Mouse (Mus musculus) heart, embryonic 10.5 days (tissue): ENCODE results near the gene Spag9. TPM values are rescaled to one million over a fixed set of nuclear protein-coding genes. Genes with fewer than 3 reads are reported as not detected.

Experiments
- DNase-seq: peaks from one replicate; pipeline ENCODE4 v3.0.0-alpha.2; 2017; ENCODE audit warnings: low spot score
- H3K27ac ChIP-seq: fragments of 300-500 bp; sonication (generic); 2 replicates; pipeline ENCODE4 v1.5.1; 2016; ENCODE audit warnings: mild to moderate bottlenecking
- H3K27me3 ChIP-seq: fragments of 300-500 bp; sonication (generic); 2 replicates; pipeline ENCODE4 v1.6.1; 2016; ENCODE audit warnings: mild to moderate bottlenecking; ENCODE audit not compliant: poor library complexity, insufficient read depth, severe bottlenecking
- H3K36me3 ChIP-seq: fragments of 300-500 bp; sonication (generic); 2 replicates; pipeline ENCODE4 v1.6.1; 2016; ENCODE audit warnings: mild to moderate bottlenecking, moderate library complexity
- H3K4me1 ChIP-seq: fragments of 300-500 bp; sonication (generic); 2 replicates; pipeline ENCODE4 v1.6.1; 2016; ENCODE audit warnings: mild to moderate bottlenecking
- H3K4me3 ChIP-seq: fragments of 300-500 bp; sonication (generic); 2 replicates; pipeline ENCODE4 v1.5.1; 2016; ENCODE audit warnings: mild to moderate bottlenecking, moderate library complexity
- H3K9me3 ChIP-seq: fragments of 300-500 bp; sonication (generic); 2 replicates; pipeline ENCODE4 v1.6.1; 2016; ENCODE audit warnings: mild to moderate bottlenecking, moderate library complexity
- WGBS: fragments of 180-500 bp; shearing (Covaris S2); methylation state at CpG from one replicate; pipeline ENCODE4 v1.1.7; 2016; 5-methylcytosine and 5-hydroxymethylcytosine counted together
- polyA plus RNA-seq: library from polyadenylated mRNA; unstranded; fragments of >200 nt; fragmentation: Nextera tagmentation; extraction: Ambion mirVana; gene quantifications from 2 replicates; pipeline ENCODE4 v1.2.1, GENCODE M21; 2016

Spag9 gene
- 27.8 and 32.4 TPM in 2 replicates for polyA plus RNA-seq

DNA sequence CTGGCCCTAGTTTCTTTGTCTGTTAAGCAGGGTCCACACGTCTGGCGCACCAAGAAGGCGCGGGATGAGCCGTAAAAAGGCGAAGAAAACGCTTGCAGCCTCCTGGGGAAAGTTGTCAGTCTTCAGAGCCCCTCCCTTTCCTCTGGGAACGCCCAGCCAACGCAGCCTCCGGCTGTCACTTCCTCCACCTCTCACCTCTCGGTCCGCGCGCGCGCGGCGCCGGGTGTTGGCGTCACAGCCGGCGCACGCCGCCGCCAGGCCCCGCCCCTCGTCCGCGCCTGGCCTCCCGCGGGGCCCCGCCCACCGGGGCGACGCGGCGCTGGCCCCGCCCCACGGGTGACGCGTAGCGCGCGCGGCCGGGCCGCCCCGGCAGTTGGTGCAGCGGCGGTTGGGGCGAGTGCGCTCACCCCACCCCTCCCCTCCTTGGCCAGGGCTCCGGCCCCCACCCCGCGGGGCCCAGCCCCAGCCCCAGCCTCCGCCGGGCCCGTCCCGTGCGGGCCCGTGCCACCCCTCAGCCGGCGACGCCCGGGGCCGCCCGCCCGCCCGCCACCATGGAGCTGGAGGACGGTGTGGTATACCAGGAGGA is at the start of gene Spag9:
Gene Spag9, plus strand, starts transcription at position 372 of the 586 bp plus-strand sequence.
- DNase-seq, result peak; percentile 96
- under 1% methylated on average over 70 of the region's 70 CpGs for WGBS
- Histone ChIP-seq H3K4me1 (peaks cover 23% of the 10 kb centered on the region), H3K36me3 (no peaks in the 10 kb centered on the region), H3K27ac (peak within 1 kb of the TSS; percentile 97), H3K4me3 (peak within 1 kb of the TSS; percentile 97), H3K9me3 (no peaks in the 10 kb centered on the region), H3K27me3 (no peaks in the 10 kb centered on the region)

- WGBS, result 89% methylated on average over 9 of the region's 9 CpGs
- DNase-seq, result no peak
Measured at GRCm38 (mm10) chr11:93948887-93949567, 46.9 kb upstream of the Spag9 start.

GRCm38 (mm10) chr11:93950045-93950444 is 45.8 kb upstream of the Spag9 start:
- WGBS, result 94% methylated on average over 1 of the region's 1 CpGs
- no peak overlapping the region for H3K27ac ChIP-seq
- H3K4me1 ChIP-seq, result peaks cover 18% of the 10 kb centered on the region
- no peaks in the 10 kb centered on the region for H3K27me3 ChIP-seq
- no peak overlapping the region for H3K4me3 ChIP-seq
- no peaks in the 10 kb centered on the region for H3K9me3 ChIP-seq
- no peak for DNase-seq
- peaks cover 64% of the 10 kb centered on the region for H3K36me3 ChIP-seq

More at GRCm38 (mm10) chr11:93948887-93949567, 46.9 kb upstream of the Spag9 start:
- Histone ChIP-seq H3K4me1 (peaks cover 11% of the 10 kb centered on the region), H3K36me3 (peaks cover 62% of the 10 kb centered on the region), H3K4me3 (no peak overlapping the region), H3K27me3 (no peaks in the 10 kb centered on the region), H3K27ac (no peak overlapping the region), H3K9me3 (no peaks in the 10 kb centered on the region)

DNA sequence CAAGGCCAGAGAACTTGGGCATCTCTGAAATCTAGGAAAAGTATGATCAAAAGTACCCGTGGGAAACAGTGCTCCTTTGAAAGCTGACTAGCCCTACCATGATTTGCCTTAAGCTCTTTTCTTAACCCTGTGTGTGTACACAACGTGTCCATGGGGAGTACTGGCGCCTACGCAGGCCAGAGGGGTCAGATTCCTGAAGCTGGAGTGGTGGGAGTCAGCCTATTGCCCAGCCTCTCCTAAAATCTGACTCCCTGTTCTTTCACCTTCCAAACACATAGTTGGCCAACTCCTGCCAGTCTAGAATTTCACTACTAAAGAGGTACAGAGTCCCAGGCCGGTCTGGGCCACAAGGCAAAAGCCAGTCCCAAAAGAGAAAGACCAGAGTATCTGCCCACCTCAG is 43.5 kb upstream of the Spag9 start:
- no peaks in the 10 kb centered on the region for H3K27me3 ChIP-seq
- no peak overlapping the region for H3K27ac ChIP-seq
- H3K4me3 ChIP-seq, result no peak overlapping the region
- 83% methylated on average over 5 of the region's 5 CpGs for WGBS
- no peak for DNase-seq
- H3K9me3 ChIP-seq, result no peaks in the 10 kb centered on the region
- H3K4me1 ChIP-seq, result peaks cover 27% of the 10 kb centered on the region
- peaks cover 61% of the 10 kb centered on the region for H3K36me3 ChIP-seq

DNA sequence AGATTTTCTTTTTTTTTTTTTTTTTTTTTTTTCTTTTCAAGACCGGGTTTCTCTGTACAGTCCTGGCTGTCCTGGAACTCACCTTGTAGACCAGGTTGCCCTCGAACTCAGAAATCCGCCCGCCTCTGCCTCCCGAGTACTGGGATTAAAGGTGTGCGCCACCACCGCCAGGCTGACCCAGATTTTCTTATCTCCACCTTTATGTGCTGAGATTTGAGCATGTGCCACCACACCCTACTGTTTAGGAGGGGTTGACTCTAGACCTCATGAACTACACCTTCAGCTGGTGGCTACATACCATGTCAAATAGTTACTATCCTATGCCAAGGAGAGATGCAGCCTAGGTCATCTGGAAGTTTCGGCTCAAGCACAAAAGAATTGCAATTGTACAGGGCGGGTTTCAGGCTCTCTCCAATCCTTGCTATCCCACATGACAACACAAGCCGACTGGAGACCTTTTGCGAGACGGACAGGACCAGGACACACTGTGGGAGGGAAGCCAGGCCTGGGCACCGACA is 41.1 kb upstream of the Spag9 start:
- H3K9me3 ChIP-seq, result no peaks in the 10 kb centered on the region
- H3K4me1 ChIP-seq, result peaks cover 27% of the 10 kb centered on the region
- WGBS, result 37% methylated on average over 13 of the region's 13 CpGs
- H3K27me3 ChIP-seq, result no peaks in the 10 kb centered on the region
- peak overlapping the region; percentile 90 for H3K27ac ChIP-seq
- peaks cover 64% of the 10 kb centered on the region for H3K36me3 ChIP-seq
- DNase-seq, result no peak
- H3K4me3 ChIP-seq, result peak overlapping the region; percentile 71

DNA sequence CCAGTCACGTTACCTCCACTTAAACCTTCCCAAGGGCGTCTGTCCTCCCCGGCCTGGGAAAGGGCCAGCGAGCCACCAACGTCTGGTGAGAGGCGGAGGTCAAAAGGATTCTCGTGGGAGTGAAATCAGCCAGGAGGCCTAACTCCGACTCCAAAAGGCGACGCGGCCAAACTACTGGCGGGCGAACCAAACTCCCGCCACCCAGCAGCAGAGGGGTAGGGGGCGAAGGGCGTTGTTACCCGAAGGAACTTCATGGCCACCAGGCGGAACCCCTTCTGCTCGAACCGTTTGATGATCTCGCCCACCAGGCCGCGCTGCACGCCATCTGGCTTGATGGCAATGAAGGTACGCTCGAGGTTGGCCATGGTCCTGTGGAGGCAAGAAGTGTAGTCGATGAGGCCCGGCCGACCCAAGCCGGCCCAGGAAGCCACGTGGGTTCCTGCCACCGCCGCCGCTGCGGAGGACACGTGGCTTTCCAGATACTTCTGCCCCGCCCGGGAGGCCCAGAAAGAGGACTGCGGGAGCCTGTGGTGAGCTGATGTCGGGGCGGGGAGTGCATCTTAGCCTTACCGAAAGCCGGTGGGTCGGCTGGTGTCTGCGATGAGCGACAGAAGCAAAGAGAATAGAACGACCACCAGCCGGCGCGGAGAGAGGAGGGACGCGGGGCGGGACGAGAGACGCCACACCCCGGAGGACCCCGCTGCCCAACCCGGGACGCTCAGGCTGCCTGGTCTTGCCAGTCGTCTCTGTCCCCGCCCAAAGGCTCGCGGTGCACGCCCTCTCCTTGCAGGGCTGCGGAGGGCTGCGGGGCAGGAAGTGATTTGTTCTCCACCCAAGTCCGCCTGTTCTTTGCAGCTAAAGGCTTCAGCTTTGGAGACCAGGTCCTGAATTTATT is 40.4 kb upstream of the Spag9 start:
- WGBS, result under 1% methylated on average over 66 of the region's 67 CpGs

DNA sequence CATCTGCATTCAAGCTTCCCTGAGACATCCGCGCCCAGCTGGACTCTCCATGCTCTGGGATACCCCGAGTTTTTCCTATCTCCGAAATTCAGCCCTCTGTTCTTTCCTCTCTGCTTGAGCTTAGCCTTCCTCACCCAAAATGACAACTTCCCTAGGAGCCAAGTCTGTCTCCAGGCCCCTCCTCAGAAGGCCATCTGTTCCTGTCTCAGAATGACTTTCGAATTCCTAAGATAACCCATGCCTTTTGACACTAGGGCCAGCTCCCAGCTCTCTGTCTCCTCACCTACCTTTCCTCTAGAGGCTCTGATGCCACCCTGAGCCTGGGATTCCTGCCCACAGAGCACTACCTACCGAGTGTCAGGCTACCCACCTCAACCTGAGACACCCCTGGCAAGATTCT is 39.7 kb upstream of the Spag9 start, which contains the start of gene Nme2:
Gene Nme2, minus strand, starts transcription at position 101 of the 400 bp plus-strand sequence.
- Histone ChIP-seq H3K4me3 (peak within 1 kb of the TSS; percentile 71), H3K36me3 (peaks cover 64% of the 10 kb centered on the region), H3K27ac (peak within 1 kb of the TSS; percentile 90), H3K9me3 (no peaks in the 10 kb centered on the region), H3K4me1 (peaks cover 27% of the 10 kb centered on the region), H3K27me3 (no peaks in the 10 kb centered on the region)
- WGBS, result 3% methylated on average over 6 of the region's 6 CpGs
- no peak for DNase-seq

More for the DNA sequence above, 40.4 kb upstream of the Spag9 start:
- no peaks in the 10 kb centered on the region for H3K27me3 ChIP-seq
- DNase-seq, result peak; percentile 97
- peaks cover 64% of the 10 kb centered on the region for H3K36me3 ChIP-seq
- peaks cover 27% of the 10 kb centered on the region for H3K4me1 ChIP-seq
- H3K9me3 ChIP-seq, result no peaks in the 10 kb centered on the region
- H3K27ac ChIP-seq, result peak overlapping the region; percentile 90
- H3K4me3 ChIP-seq, result peak overlapping the region; percentile 71

DNA sequence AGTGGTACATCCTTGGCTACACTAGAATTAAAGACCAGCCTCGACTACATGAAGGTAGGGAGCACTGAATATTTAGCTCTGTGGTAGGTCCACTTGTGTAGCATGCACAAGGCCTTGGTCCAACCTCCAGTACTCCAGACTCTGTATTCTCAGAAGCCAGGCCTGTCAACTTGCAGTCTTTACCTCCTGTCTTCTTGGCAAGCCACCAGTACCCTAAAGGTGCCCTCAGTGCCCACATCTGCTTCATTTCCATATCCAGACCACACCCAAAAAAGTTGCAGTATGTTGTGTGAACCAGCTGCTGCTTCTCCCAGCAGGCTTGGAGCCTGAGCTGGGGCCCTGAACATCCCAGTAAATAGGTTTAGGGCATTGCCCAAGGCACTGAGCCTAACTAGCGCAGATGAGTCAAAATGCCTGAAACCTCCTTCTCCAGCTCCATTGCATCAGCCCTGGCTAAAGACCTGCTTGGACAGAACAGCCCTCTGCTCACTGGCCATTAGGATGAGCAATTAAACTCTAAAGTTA is 38.8 kb upstream of the Spag9 start:
- WGBS, result 85% methylated on average over 2 of the region's 2 CpGs
- Histone ChIP-seq H3K9me3 (no peaks in the 10 kb centered on the region), H3K27ac (no peak overlapping the region), H3K4me3 (no peak overlapping the region), H3K36me3 (peaks cover 64% of the 10 kb centered on the region), H3K27me3 (no peaks in the 10 kb centered on the region), H3K4me1 (peaks cover 27% of the 10 kb centered on the region)
- DNase-seq, result no peak

GRCm38 (mm10) chr11:93957746-93958145 is 38.1 kb upstream of the Spag9 start:
- Histone ChIP-seq H3K4me3 (no peak overlapping the region), H3K36me3 (peaks cover 64% of the 10 kb centered on the region), H3K27ac (no peak overlapping the region), H3K27me3 (no peaks in the 10 kb centered on the region), H3K4me1 (peaks cover 21% of the 10 kb centered on the region), H3K9me3 (no peaks in the 10 kb centered on the region)
- DNase-seq, result no peak
- 77% methylated on average over 4 of the region's 4 CpGs for WGBS

DNA sequence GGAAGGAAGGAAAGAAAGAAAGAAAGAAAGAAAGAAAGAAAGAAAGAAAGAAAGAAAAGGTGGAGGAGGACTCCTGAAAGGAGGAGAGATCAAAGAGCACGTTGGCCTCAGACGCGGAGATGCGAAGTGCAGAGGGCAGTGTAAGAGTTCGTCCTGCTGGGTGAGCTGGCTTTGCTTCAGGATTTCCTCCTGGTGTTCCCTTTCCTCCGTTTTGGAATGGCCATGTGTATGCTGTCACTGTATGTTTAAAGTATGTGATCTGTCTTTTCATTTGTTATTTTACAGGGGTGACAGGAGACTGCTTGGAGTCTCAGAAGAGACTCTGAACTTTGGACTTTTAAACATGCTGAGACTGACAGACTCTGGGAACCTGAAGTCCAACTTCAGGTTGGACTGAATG is 34.4 kb upstream of the Spag9 start:
- Histone ChIP-seq H3K9me3 (no peaks in the 10 kb centered on the region), H3K4me1 (peaks cover 4% of the 10 kb centered on the region), H3K4me3 (no peak overlapping the region), H3K36me3 (peaks cover 83% of the 10 kb centered on the region), H3K27ac (no peak overlapping the region), H3K27me3 (no peaks in the 10 kb centered on the region)
- no peak for DNase-seq
- 91% methylated on average over 6 of the region's 6 CpGs for WGBS

DNA sequence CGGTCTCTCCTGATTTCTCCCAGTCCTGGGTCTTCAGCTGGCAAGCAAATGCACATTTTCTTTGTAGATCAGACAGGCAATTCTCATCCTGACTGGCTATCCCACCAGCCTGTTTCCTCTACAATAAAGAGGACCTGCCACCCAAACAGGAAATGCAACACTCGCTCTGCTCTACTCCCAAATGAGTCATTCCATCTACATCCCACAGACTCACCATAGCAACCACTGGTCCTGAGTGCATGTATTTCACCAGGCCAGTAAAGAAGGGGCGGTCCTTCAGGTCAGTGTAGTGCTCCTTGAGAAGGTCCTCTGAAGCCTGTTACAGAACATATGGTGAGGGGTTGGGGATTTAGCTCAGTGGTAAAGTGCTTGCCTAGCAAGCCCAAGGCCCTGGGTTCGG is 32.9 kb upstream of the Spag9 start:
- no peak overlapping the region for H3K4me3 ChIP-seq
- H3K4me1 ChIP-seq, result peaks cover 3% of the 10 kb centered on the region; the same call in 1 of the 2 replicates
- 91% methylated on average over 4 of the region's 4 CpGs for WGBS
- no peak overlapping the region for H3K27ac ChIP-seq
- DNase-seq, result no peak
- no peaks in the 10 kb centered on the region for H3K9me3 ChIP-seq
- H3K27me3 ChIP-seq, result no peaks in the 10 kb centered on the region
- peaks cover 80% of the 10 kb centered on the region for H3K36me3 ChIP-seq

DNA sequence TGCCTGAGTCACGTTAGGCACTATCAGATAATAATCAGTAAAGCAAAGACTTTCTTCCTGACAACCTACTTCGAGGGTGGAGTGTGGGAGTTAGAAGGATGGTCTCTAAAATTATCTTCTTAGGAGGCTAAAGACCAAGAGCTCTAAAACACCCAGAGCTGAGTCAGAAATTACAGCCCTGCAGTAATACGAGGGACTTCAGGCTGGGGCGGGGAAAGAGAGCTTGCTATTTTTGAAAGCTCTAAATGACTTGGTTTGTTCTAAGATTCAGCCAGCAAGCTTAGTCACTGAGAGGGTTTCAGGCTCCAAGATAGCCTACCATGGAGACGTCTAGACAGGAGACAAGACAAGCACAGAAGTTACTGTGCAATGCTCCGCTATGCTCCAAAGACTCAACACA is 30.5 kb upstream of the Spag9 start:
- H3K36me3 ChIP-seq, result peaks cover 56% of the 10 kb centered on the region
- H3K27ac ChIP-seq, result no peak overlapping the region
- H3K4me3 ChIP-seq, result no peak overlapping the region
- no peak for DNase-seq
- H3K9me3 ChIP-seq, result no peaks in the 10 kb centered on the region
- H3K27me3 ChIP-seq, result no peaks in the 10 kb centered on the region
- 91% methylated on average over 6 of the region's 6 CpGs for WGBS
- peaks cover 9% of the 10 kb centered on the region for H3K4me1 ChIP-seq
